Mouse (Mus musculus): Measurements from ENCODE around the gene Supt6. TPM values are rescaled to one million over a fixed set of nuclear protein-coding genes. Genes with fewer than 3 reads are reported as not detected.

The Supt6 gene
- polyA plus RNA-seq, 1 experiment, result 26.5 TPM

- no peaks in the 10 kb centered on the region for H3K4me1 ChIP-seq (ENCODE audit: control insufficient read depth, insufficient read depth, low read length)
- 93% methylated on average over 6 of the region's 6 CpGs for WGBS
- no peak overlapping the region for H3K4me3 ChIP-seq (replicated peaks; ENCODE audit: extremely low read depth, low read depth, low read length)
- TF ChIP-seq CTCF (IDR thresholded peaks at IDR 0.05; ENCODE audit: insufficient read depth, low read length) (no peak), POLR2A (IDR thresholded peaks at IDR 0.05; ENCODE audit: borderline replicate concordance, extremely low read depth, low read depth, low read length) (no peak)
- DNase-seq, result no peak
These were observed 14.3 kb downstream of the Supt6 start for GRCm38 (mm10) chr11:78231518-78231917.

- no peak overlapping the region for H3K4me3 ChIP-seq (replicated peaks; ENCODE audit: extremely low read depth, low read depth, low read length)
- no peak for DNase-seq
- TF ChIP-seq CTCF (IDR thresholded peaks at IDR 0.05; ENCODE audit: insufficient read depth, low read length) (no peak), POLR2A (IDR thresholded peaks at IDR 0.05; ENCODE audit: borderline replicate concordance, extremely low read depth, low read depth, low read length) (no peak)
- 83% methylated on average over 4 of the region's 4 CpGs for WGBS
- H3K4me1 ChIP-seq (ENCODE audit: control insufficient read depth, insufficient read depth, low read length), result no peaks in the 10 kb centered on the region
These were observed 22.2 kb downstream of the Supt6 start for GRCm38 (mm10) chr11:78223586-78223985.

GRCm38 (mm10) chr11:78215709-78216317 lies 30.0 kb downstream of the Supt6 start:
- WGBS, result 87% methylated on average over 11 of the region's 11 CpGs
- no peak for TF ChIP-seq POLR2A (IDR thresholded peaks at IDR 0.05; ENCODE audit: borderline replicate concordance, extremely low read depth, low read depth, low read length)
- no peak for DNase-seq
- no peak overlapping the region for H3K4me3 ChIP-seq (replicated peaks; ENCODE audit: extremely low read depth, low read depth, low read length)
- no peaks in the 10 kb centered on the region for H3K4me1 ChIP-seq (ENCODE audit: control insufficient read depth, insufficient read depth, low read length)

- DNase-seq, result no peak
- TF ChIP-seq POLR2A (IDR thresholded peaks at IDR 0.05; ENCODE audit: borderline replicate concordance, extremely low read depth, low read depth, low read length) (no peak), CTCF (IDR thresholded peaks at IDR 0.05; ENCODE audit: insufficient read depth, low read length) (no peak)
- no peak overlapping the region for H3K4me3 ChIP-seq (replicated peaks; ENCODE audit: extremely low read depth, low read depth, low read length)
- H3K4me1 ChIP-seq (ENCODE audit: control insufficient read depth, insufficient read depth, low read length), result no peaks in the 10 kb centered on the region
- WGBS, result 74% methylated on average over 14 of the region's 14 CpGs
These were observed 32.5 kb downstream of the Supt6 start for GRCm38 (mm10) chr11:78213086-78213817.

GRCm38 (mm10) chr11:78211513-78211912 lies 34.3 kb downstream of the Supt6 start:
- DNase-seq, result no peak
- Histone ChIP-seq H3K4me1 (ENCODE audit: control insufficient read depth, insufficient read depth, low read length) (no peaks in the 10 kb centered on the region), H3K4me3 (replicated peaks; ENCODE audit: extremely low read depth, low read depth, low read length) (no peak overlapping the region)
- WGBS, result 65% methylated on average over 5 of the region's 5 CpGs
- TF ChIP-seq CTCF (IDR thresholded peaks at IDR 0.05; ENCODE audit: insufficient read depth, low read length), result no peak
- no peak for TF ChIP-seq POLR2A (IDR thresholded peaks at IDR 0.05; ENCODE audit: borderline replicate concordance, extremely low read depth, low read depth, low read length)

- 53% methylated on average over 7 of the region's 7 CpGs for WGBS
- Histone ChIP-seq H3K4me3 (replicated peaks; ENCODE audit: extremely low read depth, low read depth, low read length) (no peak overlapping the region), H3K4me1 (ENCODE audit: control insufficient read depth, insufficient read depth, low read length) (no peaks in the 10 kb centered on the region)
- DNase-seq, result no peak
- TF ChIP-seq POLR2A (IDR thresholded peaks at IDR 0.05; ENCODE audit: borderline replicate concordance, extremely low read depth, low read depth, low read length) (no peak), CTCF (IDR thresholded peaks at IDR 0.05; ENCODE audit: insufficient read depth, low read length) (no peak)
These were observed 35.2 kb downstream of the Supt6 start for GRCm38 (mm10) chr11:78210615-78211014.

- TF ChIP-seq POLR2A (IDR thresholded peaks at IDR 0.05; ENCODE audit: borderline replicate concordance, extremely low read depth, low read depth, low read length) (no peak), CTCF (IDR thresholded peaks at IDR 0.05; ENCODE audit: insufficient read depth, low read length) (no peak)
- WGBS, result 81% methylated on average over 6 of the region's 6 CpGs
- no peak overlapping the region for H3K4me3 ChIP-seq (replicated peaks; ENCODE audit: extremely low read depth, low read depth, low read length)
- DNase-seq, result no peak
- H3K4me1 ChIP-seq (ENCODE audit: control insufficient read depth, insufficient read depth, low read length), result no peaks in the 10 kb centered on the region
These were observed 35.9 kb downstream of the Supt6 start for GRCm38 (mm10) chr11:78209886-78210285.

GRCm38 (mm10) chr11:78207190-78207589 lies 38.6 kb downstream of the Supt6 start:
- DNase-seq, result no peak
- WGBS, result 91% methylated on average over 7 of the region's 7 CpGs
- H3K4me3 ChIP-seq (replicated peaks; ENCODE audit: extremely low read depth, low read depth, low read length), result no peak overlapping the region
- TF ChIP-seq CTCF (IDR thresholded peaks at IDR 0.05; ENCODE audit: insufficient read depth, low read length), result no peak
- no peak for TF ChIP-seq POLR2A (IDR thresholded peaks at IDR 0.05; ENCODE audit: borderline replicate concordance, extremely low read depth, low read depth, low read length)
- H3K4me1 ChIP-seq (ENCODE audit: control insufficient read depth, insufficient read depth, low read length), result no peaks in the 10 kb centered on the region

- Histone ChIP-seq H3K4me3 (replicated peaks; ENCODE audit: extremely low read depth, low read depth, low read length) (no peak overlapping the region), H3K4me1 (ENCODE audit: control insufficient read depth, insufficient read depth, low read length) (no peaks in the 10 kb centered on the region)
- no peak for DNase-seq
- TF ChIP-seq POLR2A (IDR thresholded peaks at IDR 0.05; ENCODE audit: borderline replicate concordance, extremely low read depth, low read depth, low read length) (no peak), CTCF (IDR thresholded peaks at IDR 0.05; ENCODE audit: insufficient read depth, low read length) (no peak)
- 77% methylated on average over 13 of the region's 13 CpGs for WGBS
These were observed 40.2 kb downstream of the Supt6 start for GRCm38 (mm10) chr11:78205361-78206206.

All from lung, adult 2 months (tissue).